Mouse (Mus musculus) heart, adult 2 months (tissue): ENCODE results near the gene D430041D05Rik.

Experiments
- CTCF ChIP-seq: fragments of 200-600 bp; IDR thresholded peaks from 2 replicates; pipeline ENCODE4 v1.8.1; 2022; ENCODE audit warnings: antibody characterized with exemption, mild to moderate bottlenecking, moderate library complexity
- EP300 ChIP-seq: fragments of 200-500 bp; IDR thresholded peaks from 2 replicates; pipeline ENCODE4 v1.6.1; 2011; ENCODE audit warnings: low read depth, low read length, control low read depth; ENCODE audit not compliant: insufficient read depth
- POLR2A ChIP-seq: fragments of 200-500 bp; IDR thresholded peaks from 2 replicates; pipeline ENCODE4 v1.6.1; 2011; ENCODE audit warnings: mild to moderate bottlenecking, low read depth, low read length, control low read depth; ENCODE audit not compliant: insufficient read depth

DNA sequence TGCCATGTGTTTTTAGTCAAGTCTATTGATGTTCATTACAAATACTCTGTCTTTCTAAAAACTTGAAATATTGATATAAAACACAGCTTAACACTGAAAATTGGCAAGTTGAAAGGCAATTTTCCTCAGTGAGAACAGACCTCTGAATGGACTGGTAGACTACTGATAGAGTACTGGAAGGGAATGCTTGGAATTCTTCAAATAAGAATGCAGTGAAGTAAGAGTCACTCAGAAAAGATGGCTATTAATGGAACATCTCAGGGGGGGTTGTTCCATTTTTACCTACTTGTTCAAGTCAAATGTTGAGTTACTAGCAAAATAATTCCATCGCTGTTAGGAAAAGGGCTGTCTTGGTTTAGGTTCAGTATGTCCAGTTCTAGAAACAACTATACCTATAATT, 38.4 kb upstream of the D430041D05Rik start:
- TF ChIP-seq EP300 (no peak), POLR2A (no peak), CTCF (no peak)
